Mouse (Mus musculus) stomach, postnatal 0 days (tissue): ENCODE results near the gene Pih1d3.

Experiments used
- CTCF ChIP-seq: IDR thresholded peaks from 2 replicates; pipeline ENCODE4 v1.5.1; 2016; ENCODE audit warnings: antibody characterized with exemption, low read depth, mild to moderate bottlenecking, moderate library complexity
- EP300 ChIP-seq: optimal IDR thresholded peaks from 2 replicates; pipeline ENCODE3; 2016; ENCODE audit warnings: antibody characterized with exemption

- TF ChIP-seq CTCF (no peak), EP300 (no peak)
These were observed 1.9 kb upstream of the Pih1d3 start for GRCm38 (mm10) chr1:31220599-31221250.
